Mouse (Mus musculus) lung, postnatal 25 days (tissue): ENCODE results near the gene Pitpna.

ENCODE experiments used
- DNase-seq: peaks from one replicate; pipeline ENCODE4 v3.0.0; 2022; ENCODE audit warnings: low spot score

The Pitpna gene

DNA sequence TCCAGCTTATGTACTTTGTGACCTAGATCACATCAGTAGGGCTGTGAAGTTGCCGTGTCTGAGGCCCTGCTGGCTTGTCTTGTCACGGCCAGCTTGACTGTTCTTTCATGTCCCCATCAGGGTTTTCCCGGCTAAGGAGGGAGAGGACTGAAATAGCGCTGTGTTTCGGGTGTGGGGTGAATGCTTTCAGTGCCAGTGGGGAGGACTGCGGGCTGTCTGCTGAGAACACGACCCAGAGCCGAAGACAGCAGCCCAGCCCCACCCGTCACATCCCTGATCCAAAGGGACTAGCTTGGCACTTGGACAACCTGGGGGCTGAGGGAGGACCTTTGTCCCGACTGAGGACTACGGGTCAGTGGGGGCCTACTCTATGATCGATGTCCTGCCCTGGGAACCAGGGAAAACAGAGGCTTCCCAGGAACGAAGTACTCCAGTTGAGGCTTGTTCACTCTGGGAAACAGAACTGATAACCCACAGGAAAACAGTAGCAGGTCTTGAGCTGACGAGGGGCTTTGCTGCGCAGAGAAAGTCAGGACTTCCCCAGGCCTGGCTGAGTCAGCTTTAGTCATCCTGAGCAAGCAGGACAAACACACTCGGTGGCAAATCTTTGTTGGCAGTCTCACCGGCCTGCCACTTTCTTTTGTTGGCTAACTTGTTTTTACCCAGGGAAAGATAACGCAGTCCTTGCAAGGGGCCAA, 23.9 kb upstream of the Pitpna start:
- peak; percentile 65 for DNase-seq

DNA sequence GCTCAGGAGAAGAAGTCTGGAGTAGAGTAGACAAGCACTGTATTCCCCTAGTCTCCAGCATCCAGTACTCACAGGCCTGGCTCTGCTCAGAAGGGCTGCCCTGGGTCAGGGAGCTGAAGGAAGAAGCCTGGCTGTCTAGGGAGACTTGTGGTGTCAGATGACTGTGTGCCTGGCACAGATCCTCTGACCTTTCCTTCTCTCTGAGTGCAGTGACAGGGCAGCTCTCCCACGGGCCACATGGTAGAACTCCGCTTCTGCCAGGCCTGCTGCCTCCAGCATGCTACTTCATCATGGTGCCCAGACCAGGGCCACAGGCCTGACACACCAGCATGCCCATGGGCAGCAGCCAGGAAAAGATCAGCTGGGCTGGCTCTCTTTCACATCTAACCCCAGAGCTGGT, 22.0 kb upstream of the Pitpna start:
- peak; percentile 69 for DNase-seq

DNA sequence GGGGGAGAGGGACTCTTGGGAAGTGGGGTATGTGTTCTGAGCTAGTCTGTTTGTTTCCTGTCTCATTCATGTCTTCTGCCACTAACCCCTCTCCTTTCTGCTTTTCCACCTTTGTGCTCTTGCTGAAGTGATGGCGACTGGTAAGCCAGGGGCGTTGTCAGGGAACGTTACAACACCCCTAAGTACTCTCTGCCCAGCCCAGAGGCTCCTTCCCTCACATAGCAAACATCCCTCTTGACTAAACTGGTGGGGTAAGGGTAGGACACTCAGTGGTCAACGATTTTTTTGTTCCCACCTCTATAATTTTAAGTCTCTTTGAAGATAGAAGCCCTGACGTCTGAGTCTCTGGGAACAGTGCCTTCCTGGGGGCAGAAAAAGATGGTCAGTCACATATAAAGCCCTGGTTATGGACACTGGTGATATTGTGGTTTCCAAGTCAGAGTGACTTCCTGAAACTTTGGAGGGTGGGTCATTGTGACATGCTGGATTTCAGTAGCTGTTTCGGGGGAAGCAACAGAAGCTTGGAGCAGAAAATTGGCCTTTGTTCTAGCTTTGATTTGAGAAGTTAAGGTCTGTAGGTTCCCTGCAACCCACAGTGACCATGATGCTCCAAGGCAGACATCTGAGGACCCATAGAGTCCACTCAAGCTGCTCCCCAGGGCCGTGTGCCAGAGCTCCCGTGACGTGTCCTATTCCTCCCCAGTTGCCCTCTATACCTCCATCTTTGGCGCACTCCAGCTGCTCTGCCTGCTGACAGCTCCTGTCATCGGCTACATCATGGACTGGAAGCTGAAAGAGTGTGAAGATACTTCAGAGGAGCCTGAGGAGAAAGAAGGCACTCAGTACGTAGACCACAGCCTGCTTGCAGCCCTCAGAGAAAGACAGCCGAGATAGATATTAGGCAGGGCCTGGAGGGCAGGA, 21.4 kb upstream of the Pitpna start:
- peak; percentile 56 for DNase-seq

DNA sequence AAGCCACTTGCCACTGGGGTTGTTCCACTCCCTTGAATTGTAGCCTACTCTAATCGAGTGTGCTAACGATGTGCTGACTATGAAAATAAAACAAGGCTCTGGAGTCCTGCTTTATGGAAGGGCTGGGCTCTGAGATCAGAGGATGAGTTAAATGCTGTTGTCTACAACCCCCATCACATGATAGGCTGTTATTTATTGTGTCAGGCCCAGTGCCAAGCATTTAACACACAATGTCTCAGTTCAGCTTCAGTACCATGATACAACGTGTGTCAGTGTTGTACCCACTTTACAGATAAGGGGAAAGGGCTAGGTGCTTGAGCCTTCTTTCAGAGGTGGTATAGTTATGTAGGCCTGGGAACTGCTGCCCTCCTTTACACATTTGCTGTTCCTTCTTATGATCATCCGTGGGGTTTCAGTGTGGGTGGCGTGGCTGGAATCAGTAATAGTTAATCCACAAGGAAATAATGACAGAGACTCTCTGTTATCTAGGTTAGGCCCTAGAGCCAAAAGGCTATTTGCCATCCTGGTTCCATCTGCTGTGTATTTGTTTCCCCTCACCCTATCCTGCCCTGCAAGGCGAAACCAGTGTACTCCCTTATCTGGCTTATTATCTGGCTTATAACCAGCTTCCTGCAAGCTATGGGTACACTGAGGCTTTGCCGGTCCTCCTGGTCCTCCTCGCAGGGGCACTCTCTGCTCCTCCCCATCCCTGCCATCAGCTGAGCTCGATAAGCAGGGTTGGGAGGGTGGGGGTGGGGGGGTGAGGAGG, 20.4 kb upstream of the Pitpna start:
- DNase-seq = no peak

DNA sequence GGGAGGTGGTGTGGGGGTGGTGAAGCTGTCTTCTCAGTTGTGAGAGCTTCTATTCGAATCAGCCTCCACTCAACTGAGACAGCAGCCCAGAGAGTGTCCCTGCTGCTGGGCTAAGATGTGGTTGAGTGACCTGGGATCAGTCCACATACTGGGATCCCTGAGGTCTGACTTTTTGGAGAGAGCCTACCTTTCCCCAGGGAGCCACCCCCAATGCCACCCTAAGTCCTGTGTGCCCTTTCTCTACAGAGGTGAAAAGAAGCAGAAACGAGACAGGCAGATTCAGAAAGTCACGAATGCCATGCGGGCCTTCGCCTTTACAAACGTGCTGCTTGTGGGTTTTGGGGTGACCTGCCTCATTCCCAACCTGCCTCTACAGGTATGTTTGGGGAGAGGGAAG, 19.8 kb upstream of the Pitpna start:
- no peak for DNase-seq

DNA sequence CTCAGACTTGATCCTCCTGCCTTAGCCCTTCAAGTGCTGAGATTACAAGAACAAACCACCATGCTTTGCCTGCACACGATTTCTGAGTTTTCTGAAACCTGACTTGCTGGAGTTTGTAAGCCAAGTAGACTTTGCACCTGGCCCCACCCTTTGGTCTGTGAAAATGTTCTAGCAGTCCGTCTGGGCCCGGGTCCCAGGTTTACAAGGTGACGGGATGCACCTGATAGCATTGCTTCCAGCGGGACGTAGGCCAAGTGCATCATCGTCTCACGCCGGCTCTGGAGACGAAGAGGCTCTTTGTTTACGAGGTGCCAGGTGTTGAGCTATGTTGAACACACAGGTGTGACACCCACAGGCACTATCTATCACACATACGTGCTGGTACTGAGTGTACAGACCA, 18.9 kb upstream of the Pitpna start:
- no peak for DNase-seq

DNA sequence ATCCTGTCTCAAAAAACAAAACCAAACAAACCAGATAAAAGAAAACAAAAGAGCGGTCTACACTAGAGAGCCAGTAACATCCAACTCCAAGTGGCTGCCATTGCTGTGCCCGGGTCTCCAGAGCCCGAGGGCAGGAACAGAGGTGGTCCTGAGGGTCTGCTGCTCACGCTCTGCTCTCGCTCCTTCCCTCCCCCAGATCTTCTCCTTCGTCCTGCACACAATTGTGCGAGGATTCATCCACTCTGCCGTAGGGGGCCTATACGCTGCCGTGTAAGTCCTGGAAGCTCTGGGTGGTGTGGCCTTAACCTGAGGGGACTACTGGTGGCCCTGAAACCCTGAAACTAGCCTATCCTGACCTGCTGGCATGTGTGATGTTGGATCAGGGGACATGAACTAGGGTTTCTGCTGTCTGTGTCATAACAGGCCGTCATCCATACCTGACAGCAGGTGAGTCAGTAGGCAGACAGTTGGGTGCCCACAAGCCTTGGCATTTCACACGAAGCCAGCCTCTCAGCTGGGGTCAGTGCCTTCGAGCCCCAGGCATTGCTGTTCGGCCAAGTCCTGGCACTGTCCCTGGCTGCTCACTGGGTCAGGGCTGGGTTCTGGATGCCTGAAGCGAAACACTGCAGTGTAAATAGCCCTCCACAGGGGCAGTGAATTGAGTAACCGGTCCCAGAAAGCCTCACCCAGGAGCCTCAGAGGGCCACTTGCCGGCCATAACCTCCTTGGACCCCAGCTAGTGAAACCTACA, 17.3 kb upstream of the Pitpna start:
- DNase-seq = peak; percentile 42

DNA sequence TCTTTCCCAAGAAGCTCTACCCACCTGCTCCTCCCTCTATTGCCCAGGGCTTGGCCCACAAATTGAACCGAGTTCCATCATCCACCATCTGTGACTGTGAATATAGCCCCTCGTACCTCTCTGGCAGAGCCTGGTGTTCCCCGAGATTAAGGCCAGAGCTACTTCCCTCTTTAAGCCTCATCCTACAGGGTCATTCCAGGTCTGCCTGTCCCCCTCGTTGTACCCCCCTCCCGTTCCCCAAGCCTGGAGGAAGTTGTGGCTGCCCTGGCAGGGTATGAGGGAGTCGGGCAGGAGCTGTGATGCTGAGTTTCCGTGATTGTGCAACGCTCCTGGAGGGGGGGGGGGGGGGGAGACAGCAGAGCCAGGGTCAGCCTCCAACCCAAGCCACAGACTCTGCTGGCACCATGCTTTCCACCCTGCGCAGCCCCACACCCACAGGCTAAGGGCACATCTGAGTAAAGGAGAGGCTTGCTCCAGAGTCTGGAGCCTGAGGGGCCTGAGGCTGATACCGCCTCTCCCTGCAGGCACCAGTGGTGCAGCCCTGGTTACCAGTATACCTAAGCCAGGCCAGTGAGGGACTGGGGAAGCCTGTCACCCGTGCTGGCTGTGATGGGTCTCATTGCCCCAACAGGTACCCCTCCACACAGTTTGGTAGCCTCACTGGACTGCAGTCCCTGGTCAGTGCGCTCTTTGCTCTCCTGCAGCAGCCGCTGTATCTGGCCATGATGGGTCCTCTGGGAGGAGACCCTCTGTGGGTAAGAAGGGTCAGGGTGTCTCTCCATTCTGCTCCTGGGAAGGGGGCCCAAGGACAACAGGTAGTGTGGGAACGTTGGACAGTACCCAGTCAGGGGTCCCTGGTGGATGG, 16.5 kb upstream of the Pitpna start:
- peak; percentile 54 for DNase-seq

DNA sequence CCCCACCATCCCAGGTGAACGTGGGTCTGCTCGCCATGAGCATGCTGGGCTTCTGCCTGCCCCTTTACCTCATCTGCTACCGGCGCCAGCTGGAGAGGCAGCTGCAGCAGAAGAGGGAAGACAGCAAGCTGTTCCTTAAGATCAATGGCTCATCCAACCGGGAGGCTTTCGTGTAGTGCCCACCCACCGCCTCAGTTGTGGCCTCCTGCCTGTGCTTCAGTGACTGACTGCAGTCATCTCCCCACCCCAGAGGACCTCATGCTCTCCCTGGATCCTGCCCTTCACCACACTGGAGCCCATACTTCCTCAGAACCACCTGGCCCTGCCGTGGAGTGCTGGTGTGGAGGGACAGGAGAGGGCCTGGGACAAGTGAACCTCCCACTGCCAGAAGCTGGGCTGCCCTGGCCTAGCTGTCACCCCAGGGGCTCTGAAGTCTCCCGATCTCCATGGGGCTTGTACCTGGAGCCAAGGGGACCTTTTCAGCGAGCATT, 15.6 kb upstream of the Pitpna start:
- DNase-seq = no peak

DNA sequence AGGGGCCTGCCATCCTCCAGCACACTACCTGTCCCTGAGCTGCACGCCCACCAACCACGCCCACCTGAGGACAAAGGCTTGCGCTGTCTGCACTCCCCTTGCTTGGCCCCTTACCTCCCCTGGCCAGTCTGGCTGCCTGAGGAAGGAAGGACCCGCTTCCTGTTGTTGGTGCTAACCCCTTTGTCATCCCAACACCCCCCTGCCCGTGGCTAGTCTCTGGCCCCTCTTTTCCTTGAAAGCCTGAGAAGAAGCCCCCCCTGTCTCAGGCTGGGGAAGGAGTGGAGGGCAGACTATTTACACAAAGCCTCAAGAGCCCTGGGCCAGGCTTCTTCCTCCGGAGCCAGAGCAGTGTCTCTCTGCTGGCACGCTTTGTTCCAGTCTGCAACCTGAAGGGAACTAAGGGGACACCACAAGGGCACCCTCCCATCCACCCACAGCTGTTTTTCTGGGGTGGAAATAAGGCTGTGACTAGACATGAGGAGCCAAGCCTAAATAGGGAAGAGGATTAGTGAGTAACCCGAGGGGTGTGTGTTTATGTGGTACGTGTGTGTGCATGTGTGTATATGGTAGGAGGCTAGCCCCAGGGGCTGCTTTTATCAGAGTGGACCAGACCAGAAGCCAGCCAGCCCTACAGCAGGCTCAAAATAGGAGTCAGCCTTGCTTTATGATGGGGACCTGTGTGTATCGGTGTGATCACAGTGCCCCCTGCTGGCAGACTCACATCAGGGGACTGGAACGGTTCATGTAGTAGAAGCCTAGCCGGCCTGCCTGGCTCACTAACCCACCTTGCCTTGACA, 14.8 kb upstream of the Pitpna start:
- peak; percentile 94 for DNase-seq

DNA sequence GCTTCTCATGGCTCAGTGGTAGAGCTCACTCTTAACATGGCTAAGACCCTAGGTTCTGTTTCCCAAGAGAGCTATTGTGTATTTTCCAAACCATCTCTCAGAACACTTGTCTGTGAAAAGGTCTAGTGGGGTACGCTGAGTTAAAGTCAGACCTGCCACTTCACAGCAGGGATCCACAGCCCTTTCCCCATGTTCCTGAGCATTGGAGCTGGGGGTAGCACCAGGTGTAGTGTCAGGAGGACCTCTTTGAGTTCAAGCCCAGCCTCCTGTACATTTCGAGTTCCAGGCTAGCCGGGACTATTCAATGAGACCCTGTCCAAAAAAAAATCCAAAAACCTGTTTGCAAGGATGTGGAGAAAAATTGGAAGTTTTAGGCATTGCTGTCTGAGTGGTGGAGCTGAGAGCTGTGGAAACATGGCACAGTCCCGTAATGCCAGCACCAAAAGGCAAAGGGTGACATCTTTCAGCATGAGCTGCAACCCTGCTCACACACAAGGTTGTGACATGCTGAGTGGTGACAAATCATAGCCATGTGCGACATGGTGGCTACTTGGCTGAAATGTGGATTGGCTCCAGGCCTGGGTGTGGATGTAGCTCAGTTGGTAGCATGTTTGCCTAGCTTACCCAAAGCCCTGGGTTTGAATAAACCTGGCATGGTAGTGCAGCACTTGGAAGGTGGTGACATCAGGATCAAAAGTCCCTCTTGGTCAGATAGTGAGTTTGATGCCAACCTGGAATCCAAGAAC, 13.3 kb upstream of the Pitpna start:
- no peak for DNase-seq

DNA sequence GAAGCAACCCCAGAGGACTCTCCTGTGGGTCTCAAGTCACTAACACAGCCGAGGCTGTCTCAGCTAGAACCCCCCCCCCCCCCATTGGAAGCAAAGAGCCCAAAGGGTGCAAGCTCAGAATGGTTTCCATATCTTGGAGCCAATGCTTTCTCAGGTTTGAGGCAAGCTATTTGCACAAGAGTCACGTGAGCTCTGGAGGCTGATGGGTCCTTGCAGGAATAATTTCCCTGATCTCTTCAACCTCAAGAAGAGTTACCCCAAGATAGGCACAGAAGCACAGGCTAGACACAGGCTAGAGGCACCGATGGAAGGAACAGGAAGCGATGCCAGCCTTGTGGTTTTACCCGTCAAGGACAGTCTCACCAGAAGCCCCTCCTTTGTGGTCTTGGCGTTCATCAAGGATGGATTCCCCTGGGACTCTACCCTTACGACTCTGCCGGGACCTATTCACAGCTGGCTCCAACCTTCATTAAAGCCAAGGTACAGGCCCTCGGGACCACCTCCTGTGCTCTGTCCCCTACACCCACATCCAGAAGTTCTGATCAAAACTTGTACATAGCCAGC, 12.3 kb upstream of the Pitpna start:
- DNase-seq = no peak

DNA sequence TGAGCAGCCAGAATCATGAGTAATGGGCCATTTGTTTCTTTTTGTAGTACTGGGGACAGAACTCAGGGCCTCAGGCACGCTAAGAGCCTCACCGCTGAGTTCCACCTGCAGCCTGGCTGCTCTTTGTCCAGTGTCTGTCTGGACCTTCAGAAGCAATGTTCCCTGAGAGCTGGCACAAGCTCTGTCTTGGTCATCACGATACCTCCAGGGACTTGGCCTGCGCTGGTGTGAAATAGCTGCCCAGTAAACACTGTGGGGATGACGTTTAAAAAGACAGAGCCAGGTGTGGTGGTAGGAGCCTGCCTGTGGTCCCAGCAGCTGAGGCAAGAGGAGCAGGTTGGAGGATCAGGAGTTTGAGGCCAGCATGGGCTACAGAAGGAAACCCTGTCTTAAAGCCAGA, 9.3 kb upstream of the Pitpna start:
- no peak for DNase-seq

DNA sequence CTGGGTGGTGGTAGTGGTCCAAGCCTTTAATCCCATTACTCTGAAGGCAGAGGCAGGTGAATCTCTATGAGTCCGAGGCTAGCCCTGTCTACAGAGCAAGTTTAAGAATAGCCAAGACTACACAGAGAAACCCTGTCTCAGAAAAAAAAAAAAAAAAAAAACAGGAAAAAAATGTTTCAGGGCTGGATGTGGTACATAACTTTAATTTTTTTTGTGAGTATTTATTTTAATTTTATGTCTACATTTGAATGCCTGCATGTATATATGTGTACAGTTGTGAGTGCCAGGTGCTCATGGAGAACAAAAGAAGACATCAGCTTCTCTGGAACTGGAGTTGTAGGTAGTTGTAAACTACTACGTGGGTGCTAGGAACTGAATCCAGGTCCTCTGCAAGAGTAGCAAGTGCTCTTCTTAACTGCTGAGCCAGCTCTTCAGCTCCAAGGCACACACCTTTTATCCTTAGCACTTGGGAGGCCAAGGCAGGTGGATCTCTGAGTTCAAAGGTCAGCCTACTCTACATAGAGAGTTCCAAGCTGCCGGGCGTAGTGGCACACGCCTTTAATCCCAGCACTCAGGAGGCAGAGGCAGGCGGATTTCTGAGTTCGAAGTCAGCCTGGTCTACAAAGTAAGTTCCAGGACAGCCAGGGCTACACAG, 6.3 kb upstream of the Pitpna start:
- DNase-seq = no peak

DNA sequence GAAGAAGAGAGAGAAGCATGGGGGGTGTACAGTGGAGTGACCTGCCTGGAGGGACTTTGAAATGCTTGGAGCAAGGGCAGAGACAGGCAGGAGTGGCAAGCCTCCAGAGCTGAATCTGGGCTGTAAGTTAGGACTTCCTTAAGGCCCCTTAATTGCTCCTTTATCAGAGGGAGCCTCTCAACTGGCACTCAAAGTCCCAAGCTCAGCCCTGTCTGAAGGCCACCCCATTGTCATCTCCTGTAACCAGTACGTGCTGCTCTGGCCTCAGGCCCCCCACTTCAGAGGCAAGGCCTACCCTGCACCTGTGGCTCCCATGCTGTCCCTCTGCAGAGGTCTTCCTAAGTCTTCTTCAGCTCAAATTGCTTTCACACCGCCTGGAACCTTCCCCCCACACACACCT, 4.4 kb upstream of the Pitpna start:
- no peak for DNase-seq

DNA sequence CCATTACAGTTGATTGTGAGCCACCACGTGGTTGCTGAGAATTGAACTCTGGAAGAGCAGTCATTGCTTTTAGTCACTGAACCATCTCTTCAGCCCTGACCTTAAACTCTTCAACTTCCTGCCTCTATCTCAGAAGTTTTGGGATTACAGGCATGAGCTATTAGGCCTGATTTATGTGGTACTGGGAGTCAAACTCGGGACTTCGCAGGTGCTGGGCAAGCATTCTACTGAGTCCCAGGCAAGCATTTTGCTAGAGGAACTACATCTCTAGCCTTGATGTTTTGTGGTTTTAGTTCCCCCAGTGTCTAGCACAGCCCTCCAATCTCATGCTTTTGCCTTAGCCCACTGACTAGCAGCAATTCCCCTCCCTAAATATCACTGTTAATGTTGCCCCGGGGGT, 2.8 kb upstream of the Pitpna start:
- DNase-seq = no peak

DNA sequence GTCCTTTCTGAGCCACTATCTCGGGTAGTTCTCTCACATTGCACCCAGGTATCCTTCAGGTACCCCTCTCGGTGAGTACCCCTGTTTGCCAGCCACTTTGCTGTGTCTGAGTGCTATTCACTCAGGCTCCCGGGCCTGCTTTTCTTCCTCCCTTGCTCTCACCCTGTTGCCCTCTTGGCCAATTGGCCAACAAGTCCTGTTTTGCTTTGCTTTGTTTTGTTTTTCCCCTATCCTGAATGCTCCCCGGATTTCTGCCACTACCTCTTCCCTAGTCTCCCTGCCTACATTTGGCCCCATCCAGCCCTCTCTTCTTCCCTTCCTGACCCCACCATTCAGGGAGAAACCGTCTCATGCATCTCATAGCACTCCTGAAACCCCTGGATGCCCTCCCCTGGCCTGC, 1.9 kb upstream of the Pitpna start:
- no peak for DNase-seq

DNA sequence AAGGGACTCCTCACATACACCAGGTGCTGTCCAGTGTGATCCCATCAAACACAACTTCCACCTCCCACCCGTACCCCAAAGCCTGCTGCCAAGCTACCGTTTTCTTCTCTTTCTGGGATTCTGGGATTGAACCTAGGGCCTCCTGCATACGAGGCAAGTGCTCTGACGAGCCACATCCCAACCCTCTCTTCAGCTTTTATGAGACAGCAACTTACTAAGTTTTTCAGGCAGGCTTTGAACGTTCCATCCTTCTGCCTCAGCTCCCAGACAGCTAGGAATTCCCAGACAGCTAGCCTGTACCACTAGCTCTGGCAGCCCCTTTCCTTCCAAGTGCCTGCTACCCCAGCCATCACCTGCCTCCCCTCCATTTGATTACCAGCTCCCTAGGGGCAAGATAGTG, 934 bp upstream of the Pitpna start:
- DNase-seq = no peak
